Mouse (Mus musculus): ENCODE data around the gene Adamts13. TPM values are rescaled to one million over a fixed set of nuclear protein-coding genes. Genes with fewer than 3 reads are reported as not detected.
A peak's percentile ranks its signal among the peaks of the same experiment; 100 is the strongest.

Adamts13 gene
- polyA plus RNA-seq, 1 experiment from 2014 or later = not detected

GRCm38 (mm10) chr2:26952193-26952592, 21.0 kb upstream of the Adamts13 start:
- WGBS = 95% methylated on average over 4 of the region's 4 CpGs
- Histone ChIP-seq H3K27me3 (replicated peaks) (no peaks in the 10 kb centered on the region), H3K36me3 (peaks cover 68% of the 10 kb centered on the region)

GRCm38 (mm10) chr2:26952866-26953265, 20.4 kb upstream of the Adamts13 start:
- H3K9ac ChIP-seq = no peak overlapping the region
- peaks cover 73% of the 10 kb centered on the region for H3K36me3 ChIP-seq
- no peak overlapping the region for H3K4me2 ChIP-seq (replicated peaks)
- H3K4me1 ChIP-seq = no peaks in the 10 kb centered on the region
- no peaks in the 10 kb centered on the region for H3K27me3 ChIP-seq (replicated peaks)
- no peak overlapping the region for H3K4me3 ChIP-seq
- no peaks in the 10 kb centered on the region for H3K9me3 ChIP-seq
- ATAC-seq (ENCODE audit: low FRiP score, low read depth) = no peak
- WGBS = 91% methylated on average over 8 of the region's 8 CpGs
- no peak overlapping the region for H3K27ac ChIP-seq

More at GRCm38 (mm10) chr2:26952193-26952592, 21.0 kb upstream of the Adamts13 start:
- H3K4me1 ChIP-seq = no peaks in the 10 kb centered on the region
- no peak overlapping the region for H3K27ac ChIP-seq
- H3K4me2 ChIP-seq (replicated peaks) = no peak overlapping the region
- no peak overlapping the region for H3K4me3 ChIP-seq
- H3K9ac ChIP-seq = no peak overlapping the region
- no peaks in the 10 kb centered on the region for H3K9me3 ChIP-seq
- ATAC-seq (ENCODE audit: low FRiP score, low read depth) = no peak

GRCm38 (mm10) chr2:26954735-26955395, 18.4 kb upstream of the Adamts13 start:
- H3K27ac ChIP-seq = no peak overlapping the region
- peaks cover 86% of the 10 kb centered on the region for H3K36me3 ChIP-seq
- 93% methylated on average over 2 of the region's 2 CpGs for WGBS
- no peak overlapping the region for H3K4me2 ChIP-seq (replicated peaks)
- no peak overlapping the region for H3K9ac ChIP-seq
- no peak overlapping the region for H3K4me3 ChIP-seq
- H3K27me3 ChIP-seq (replicated peaks) = no peaks in the 10 kb centered on the region
- no peaks in the 10 kb centered on the region for H3K4me1 ChIP-seq
- H3K9me3 ChIP-seq = no peaks in the 10 kb centered on the region
- ATAC-seq (ENCODE audit: low FRiP score, low read depth) = no peak

GRCm38 (mm10) chr2:26956811-26957487, 16.3 kb upstream of the Adamts13 start:
- 95% methylated on average over 12 of the region's 12 CpGs for WGBS
- H3K4me2 ChIP-seq (replicated peaks) = no peak overlapping the region
- H3K36me3 ChIP-seq = peaks cover 89% of the 10 kb centered on the region
- no peaks in the 10 kb centered on the region for H3K9me3 ChIP-seq
- peaks cover 6% of the 10 kb centered on the region; the same call in 1 of the 2 replicates for H3K4me1 ChIP-seq
- H3K9ac ChIP-seq = no peak overlapping the region
- H3K27me3 ChIP-seq (replicated peaks) = no peaks in the 10 kb centered on the region
- ATAC-seq (ENCODE audit: low FRiP score, low read depth) = no peak
- H3K27ac ChIP-seq = no peak overlapping the region
- H3K4me3 ChIP-seq = no peak overlapping the region

GRCm38 (mm10) chr2:26957488-26957859, 15.7 kb upstream of the Adamts13 start:
- Histone ChIP-seq H3K27ac (no peak overlapping the region), H3K36me3 (peaks cover 87% of the 10 kb centered on the region), H3K27me3 (replicated peaks) (no peaks in the 10 kb centered on the region), H3K4me2 (replicated peaks) (no peak overlapping the region), H3K9me3 (no peaks in the 10 kb centered on the region), H3K9ac (no peak overlapping the region), H3K4me3 (no peak overlapping the region), H3K4me1 (peaks cover 10% of the 10 kb centered on the region; the same call in 1 of the 2 replicates)
- WGBS = 96% methylated on average over 2 of the region's 2 CpGs
- ATAC-seq (ENCODE audit: low FRiP score, low read depth) = no peak

GRCm38 (mm10) chr2:26960756-26961155, 12.5 kb upstream of the Adamts13 start:
- no peak overlapping the region for H3K9ac ChIP-seq
- no peak overlapping the region for H3K4me2 ChIP-seq (replicated peaks)
- 81% methylated on average over 4 of the region's 4 CpGs for WGBS
- H3K36me3 ChIP-seq = peaks cover 54% of the 10 kb centered on the region
- no peak overlapping the region for H3K4me3 ChIP-seq
- H3K27ac ChIP-seq = no peak overlapping the region
- H3K4me1 ChIP-seq = peaks cover 23% of the 10 kb centered on the region
- H3K27me3 ChIP-seq (replicated peaks) = no peaks in the 10 kb centered on the region
- ATAC-seq (ENCODE audit: low FRiP score, low read depth) = no peak
- H3K9me3 ChIP-seq = no peaks in the 10 kb centered on the region

- Histone ChIP-seq H3K36me3 (peaks cover 23% of the 10 kb centered on the region), H3K4me3 (peak within 1 kb of the TSS; percentile 70), H3K4me1 (peaks cover 23% of the 10 kb centered on the region), H3K9ac (peak within 1 kb of the TSS; percentile 80), H3K4me2 (replicated peaks) (peak within 1 kb of the TSS; percentile 81), H3K27me3 (replicated peaks) (no peaks in the 10 kb centered on the region), H3K27ac (peak within 1 kb of the TSS; percentile 93), H3K9me3 (no peaks in the 10 kb centered on the region)
- WGBS = under 1% methylated on average over 50 of the region's 50 CpGs
- peak; percentile 96 for ATAC-seq (ENCODE audit: low FRiP score, low read depth)
These were observed 9.1 kb upstream of the Adamts13 start, which contains the start of gene Rexo4 for GRCm38 (mm10) chr2:26963923-26964723. Rexo4 (minus strand) TSS chr2:26964386.

GRCm38 (mm10) chr2:26964724-26965370, 8.4 kb upstream of the Adamts13 start:
- peak overlapping the region; percentile 81 for H3K4me2 ChIP-seq (replicated peaks)
- peak overlapping the region; percentile 70 for H3K4me3 ChIP-seq
- H3K36me3 ChIP-seq = peaks cover 20% of the 10 kb centered on the region
- no peaks in the 10 kb centered on the region for H3K9me3 ChIP-seq
- 15% methylated on average over 14 of the region's 14 CpGs for WGBS
- 0 out of 2 replicates have a peak, but pooled peaks have one; percentile 3 for ATAC-seq (ENCODE audit: low FRiP score, low read depth)
- H3K27ac ChIP-seq = peak overlapping the region; percentile 93; the same call in 1 of the 2 replicates
- H3K27me3 ChIP-seq (replicated peaks) = no peaks in the 10 kb centered on the region
- H3K4me1 ChIP-seq = peaks cover 23% of the 10 kb centered on the region
- peak overlapping the region; percentile 80 for H3K9ac ChIP-seq

GRCm38 (mm10) chr2:26967262-26967661, 6.0 kb upstream of the Adamts13 start:
- Histone ChIP-seq H3K9ac (no peak overlapping the region), H3K9me3 (no peaks in the 10 kb centered on the region), H3K27me3 (replicated peaks) (no peaks in the 10 kb centered on the region), H3K36me3 (peaks cover under 1% of the 10 kb centered on the region; the same call in 1 of the 2 replicates), H3K4me3 (no peak overlapping the region), H3K27ac (no peak overlapping the region), H3K4me2 (replicated peaks) (no peak overlapping the region), H3K4me1 (peaks cover 15% of the 10 kb centered on the region)
- WGBS = 89% methylated on average over 2 of the region's 2 CpGs
- no peak for ATAC-seq (ENCODE audit: low FRiP score, low read depth)

- 67% methylated on average over 4 of the region's 4 CpGs for WGBS
- no peak overlapping the region for H3K27ac ChIP-seq
- H3K9me3 ChIP-seq = no peaks in the 10 kb centered on the region
- H3K9ac ChIP-seq = no peak overlapping the region
- H3K4me2 ChIP-seq (replicated peaks) = no peak overlapping the region
- H3K36me3 ChIP-seq = no peaks in the 10 kb centered on the region
- H3K4me3 ChIP-seq = no peak overlapping the region
- H3K4me1 ChIP-seq = no peaks in the 10 kb centered on the region
- H3K27me3 ChIP-seq (replicated peaks) = no peaks in the 10 kb centered on the region
- ATAC-seq (ENCODE audit: low FRiP score, low read depth) = no peak
These were observed 744 bp downstream of the Adamts13 start for GRCm38 (mm10) chr2:26973960-26974359.

- no peak overlapping the region for H3K9ac ChIP-seq
- no peak overlapping the region for H3K27ac ChIP-seq
- no peaks in the 10 kb centered on the region for H3K36me3 ChIP-seq
- no peaks in the 10 kb centered on the region; the same call in 1 of the 2 replicates for H3K27me3 ChIP-seq (replicated peaks)
- H3K4me2 ChIP-seq (replicated peaks) = no peak overlapping the region
- no peak overlapping the region for H3K4me3 ChIP-seq
- ATAC-seq (ENCODE audit: low FRiP score, low read depth) = no peak
- WGBS = 85% methylated on average over 1 of the region's 1 CpGs
- H3K4me1 ChIP-seq = no peaks in the 10 kb centered on the region
- H3K9me3 ChIP-seq = no peaks in the 10 kb centered on the region
These were observed 7.1 kb downstream of the Adamts13 start for GRCm38 (mm10) chr2:26980361-26980760.
